Mouse (Mus musculus): ENCODE data around the gene Rad18. TPM values are rescaled to one million over a fixed set of nuclear protein-coding genes. Genes with fewer than 3 reads are reported as not detected.

Gene Rad18
- polyA plus RNA-seq, 1 experiment = 1.1 TPM

- WGBS = 85% methylated on average over 7 of the region's 7 CpGs
- Histone ChIP-seq H3K27me3 (ENCODE audit: control insufficient read depth, insufficient read depth, low read length) (no peaks in the 10 kb centered on the region), H3K4me1 (ENCODE audit: control insufficient read depth, insufficient read depth, insufficient read length, low read length) (no peaks in the 10 kb centered on the region), H3K4me3 (ENCODE audit: low read depth, low read length) (no peak overlapping the region), H3K27ac (ENCODE audit: insufficient read depth, low read depth, low read length) (no peak overlapping the region), H3K36me3 (ENCODE audit: control insufficient read depth, insufficient read depth, low read length) (peaks cover 4% of the 10 kb centered on the region; the same call in 1 of the 2 replicates)
- TF ChIP-seq POLR2A (IDR thresholded peaks at IDR 0.05; ENCODE audit: low read depth, low read length) (no peak), CTCF (IDR thresholded peaks at IDR 0.05; ENCODE audit: extremely low read depth, insufficient read length, insufficient replicate concordance, low read depth, low read length) (no peak)
Measured at GRCm38 (mm10) chr6:112686485-112686884, 10.0 kb downstream of the Rad18 start.

DNA sequence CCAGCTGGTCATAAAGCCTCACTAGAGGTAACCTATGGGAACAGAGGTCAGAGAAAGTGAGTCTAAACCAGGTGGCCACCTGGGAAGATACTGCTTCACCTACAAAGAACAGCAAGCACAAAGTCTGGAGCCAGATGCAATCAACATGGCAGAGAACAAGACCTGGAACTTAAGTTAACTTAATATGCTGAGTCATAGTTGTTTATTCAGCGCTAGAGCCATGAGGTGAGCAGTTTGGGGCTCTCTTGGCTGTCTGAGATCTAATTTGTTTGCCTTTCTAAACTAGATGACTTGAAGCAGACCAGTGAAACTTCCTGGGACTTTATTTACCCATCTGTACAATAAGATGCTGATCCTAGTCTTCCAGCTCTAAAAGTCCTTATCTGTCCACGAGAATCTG is 12.4 kb downstream of the Rad18 start:
- H3K27me3 ChIP-seq (ENCODE audit: control insufficient read depth, insufficient read depth, low read length) = no peaks in the 10 kb centered on the region
- no peak overlapping the region for H3K27ac ChIP-seq (ENCODE audit: insufficient read depth, low read depth, low read length)
- H3K4me3 ChIP-seq (ENCODE audit: low read depth, low read length) = no peak overlapping the region
- H3K4me1 ChIP-seq (ENCODE audit: control insufficient read depth, insufficient read depth, insufficient read length, low read length) = no peaks in the 10 kb centered on the region
- TF ChIP-seq CTCF (IDR thresholded peaks at IDR 0.05; ENCODE audit: extremely low read depth, insufficient read length, insufficient replicate concordance, low read depth, low read length) = no peak
- no peak for TF ChIP-seq POLR2A (IDR thresholded peaks at IDR 0.05; ENCODE audit: low read depth, low read length)
- WGBS = 68% methylated on average over 2 of the region's 2 CpGs
- peaks cover 4% of the 10 kb centered on the region; the same call in 1 of the 2 replicates for H3K36me3 ChIP-seq (ENCODE audit: control insufficient read depth, insufficient read depth, low read length)

DNA sequence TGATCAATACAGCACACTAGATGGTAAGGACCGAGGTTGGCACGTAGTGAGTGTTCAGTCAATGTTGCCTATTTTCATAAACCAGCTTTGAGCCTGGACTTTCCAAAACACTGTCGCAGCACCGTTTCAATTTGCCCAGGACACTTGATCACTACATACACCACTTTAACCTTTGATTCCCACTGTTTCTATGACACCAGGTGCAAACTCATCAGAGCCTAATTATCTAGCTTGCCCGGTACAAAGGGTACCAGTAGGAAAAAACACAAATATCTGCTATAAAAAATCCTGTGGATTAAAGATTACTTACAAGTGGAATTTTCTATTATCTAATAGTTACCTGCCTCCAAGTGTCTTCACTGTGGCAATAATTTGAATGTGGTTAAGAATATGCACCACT is 64.4 kb downstream of the Rad18 start:
- H3K4me1 ChIP-seq (ENCODE audit: control insufficient read depth, insufficient read depth, insufficient read length, low read length) = no peaks in the 10 kb centered on the region; the same call in 1 of the 2 replicates
- H3K27me3 ChIP-seq (ENCODE audit: control insufficient read depth, insufficient read depth, low read length) = no peaks in the 10 kb centered on the region
- 44% methylated on average over 5 of the region's 5 CpGs for WGBS
- no peak overlapping the region for H3K4me3 ChIP-seq (ENCODE audit: low read depth, low read length)
- no peak overlapping the region for H3K27ac ChIP-seq (ENCODE audit: insufficient read depth, low read depth, low read length)
- H3K36me3 ChIP-seq (ENCODE audit: control insufficient read depth, insufficient read depth, low read length) = peaks cover 5% of the 10 kb centered on the region; the same call in 1 of the 2 replicates
- no peak for TF ChIP-seq POLR2A (IDR thresholded peaks at IDR 0.05; ENCODE audit: low read depth, low read length)
- no peak for TF ChIP-seq CTCF (IDR thresholded peaks at IDR 0.05; ENCODE audit: extremely low read depth, insufficient read length, insufficient replicate concordance, low read depth, low read length)

- WGBS = 97% methylated on average over 4 of the region's 4 CpGs
Measured at GRCm38 (mm10) chr6:112630291-112630690, 66.2 kb downstream of the Rad18 start.

DNA sequence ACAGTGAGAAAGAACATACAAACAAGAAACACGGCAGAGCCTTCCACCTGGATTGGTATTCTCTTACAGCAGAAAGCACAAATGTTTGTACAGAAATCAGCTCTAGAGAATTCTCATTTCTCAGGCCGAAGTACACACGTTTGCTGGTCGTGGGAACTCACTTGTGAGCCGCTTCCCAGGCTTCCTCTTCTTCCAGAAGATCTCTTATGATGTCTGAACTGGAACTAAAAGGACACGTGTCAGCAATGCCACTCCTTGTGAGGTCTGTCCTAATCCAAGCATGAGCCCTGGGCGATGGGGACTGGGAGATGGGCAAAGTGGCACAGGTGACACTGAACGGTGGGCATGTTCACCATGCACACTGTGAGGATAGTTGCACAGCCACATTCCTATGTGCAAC is 68.2 kb downstream of the Rad18 start:
- Histone ChIP-seq H3K27me3 (ENCODE audit: control insufficient read depth, insufficient read depth, low read length) (no peaks in the 10 kb centered on the region), H3K4me1 (ENCODE audit: control insufficient read depth, insufficient read depth, insufficient read length, low read length) (no peaks in the 10 kb centered on the region; the same call in 1 of the 2 replicates), H3K27ac (ENCODE audit: insufficient read depth, low read depth, low read length) (no peak overlapping the region), H3K4me3 (ENCODE audit: low read depth, low read length) (no peak overlapping the region), H3K36me3 (ENCODE audit: control insufficient read depth, insufficient read depth, low read length) (peaks cover 5% of the 10 kb centered on the region; the same call in 1 of the 2 replicates)
- no peak for TF ChIP-seq CTCF (IDR thresholded peaks at IDR 0.05; ENCODE audit: extremely low read depth, insufficient read length, insufficient replicate concordance, low read depth, low read length)
- no peak for TF ChIP-seq POLR2A (IDR thresholded peaks at IDR 0.05; ENCODE audit: low read depth, low read length)
- 90% methylated on average over 8 of the region's 8 CpGs for WGBS

More at GRCm38 (mm10) chr6:112630291-112630690, 66.2 kb downstream of the Rad18 start:
- H3K4me1 ChIP-seq (ENCODE audit: control insufficient read depth, insufficient read depth, insufficient read length, low read length) = no peaks in the 10 kb centered on the region; the same call in 1 of the 2 replicates
- no peaks in the 10 kb centered on the region for H3K27me3 ChIP-seq (ENCODE audit: control insufficient read depth, insufficient read depth, low read length)
- no peak for TF ChIP-seq POLR2A (IDR thresholded peaks at IDR 0.05; ENCODE audit: low read depth, low read length)
- TF ChIP-seq CTCF (IDR thresholded peaks at IDR 0.05; ENCODE audit: extremely low read depth, insufficient read length, insufficient replicate concordance, low read depth, low read length) = no peak
- no peak overlapping the region for H3K4me3 ChIP-seq (ENCODE audit: low read depth, low read length)
- peaks cover 5% of the 10 kb centered on the region; the same call in 1 of the 2 replicates for H3K36me3 ChIP-seq (ENCODE audit: control insufficient read depth, insufficient read depth, low read length)
- H3K27ac ChIP-seq (ENCODE audit: insufficient read depth, low read depth, low read length) = no peak overlapping the region

GRCm38 (mm10) chr6:112622321-112622720 is 74.2 kb downstream of the Rad18 start:
- WGBS = 90% methylated on average over 4 of the region's 4 CpGs
- no peaks in the 10 kb centered on the region for H3K27me3 ChIP-seq (ENCODE audit: control insufficient read depth, insufficient read depth, low read length)

DNA sequence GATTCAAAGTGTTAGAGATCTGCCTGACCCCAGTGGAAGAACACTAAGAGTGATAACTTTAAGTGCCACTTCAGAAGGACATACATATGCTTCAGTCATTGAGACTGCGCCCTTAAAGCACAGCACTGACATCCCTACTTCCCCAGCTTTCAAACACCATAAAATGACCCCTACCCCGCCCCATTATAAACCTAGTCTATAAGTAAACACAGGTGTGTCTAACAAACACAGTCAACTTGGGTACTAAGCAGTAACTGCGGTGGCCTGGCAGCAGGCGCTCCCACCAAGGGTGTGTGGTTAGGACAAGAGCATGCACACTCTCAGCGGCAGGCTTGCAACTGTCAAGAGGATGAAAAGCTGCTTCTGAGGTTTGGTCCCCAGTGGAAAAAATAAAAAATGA is 76.5 kb downstream of the Rad18 start:
- Histone ChIP-seq H3K4me1 (ENCODE audit: control insufficient read depth, insufficient read depth, insufficient read length, low read length) (peaks cover 11% of the 10 kb centered on the region; the same call in 1 of the 2 replicates), H3K27ac (ENCODE audit: insufficient read depth, low read depth, low read length) (no peak overlapping the region), H3K4me3 (ENCODE audit: low read depth, low read length) (no peak overlapping the region), H3K27me3 (ENCODE audit: control insufficient read depth, insufficient read depth, low read length) (no peaks in the 10 kb centered on the region), H3K36me3 (ENCODE audit: control insufficient read depth, insufficient read depth, low read length) (no peaks in the 10 kb centered on the region; the same call in 1 of the 2 replicates)
- TF ChIP-seq POLR2A (IDR thresholded peaks at IDR 0.05; ENCODE audit: low read depth, low read length) = no peak
- TF ChIP-seq CTCF (IDR thresholded peaks at IDR 0.05; ENCODE audit: extremely low read depth, insufficient read length, insufficient replicate concordance, low read depth, low read length) = no peak
- 32% methylated on average over 5 of the region's 5 CpGs for WGBS

More at GRCm38 (mm10) chr6:112622321-112622720, 74.2 kb downstream of the Rad18 start:
- no peak for TF ChIP-seq CTCF (IDR thresholded peaks at IDR 0.05; ENCODE audit: extremely low read depth, insufficient read length, insufficient replicate concordance, low read depth, low read length)
- no peak for TF ChIP-seq POLR2A (IDR thresholded peaks at IDR 0.05; ENCODE audit: low read depth, low read length)
- Histone ChIP-seq H3K4me3 (ENCODE audit: low read depth, low read length) (no peak overlapping the region), H3K27ac (ENCODE audit: insufficient read depth, low read depth, low read length) (no peak overlapping the region), H3K36me3 (ENCODE audit: control insufficient read depth, insufficient read depth, low read length) (no peaks in the 10 kb centered on the region; the same call in 1 of the 2 replicates), H3K4me1 (ENCODE audit: control insufficient read depth, insufficient read depth, insufficient read length, low read length) (peaks cover 11% of the 10 kb centered on the region; the same call in 1 of the 2 replicates)

Measured in small intestine, adult 2 months (tissue).